Mouse (Mus musculus) CH12.LX (cell line): ENCODE data around the gene Gm20388. TPM values are rescaled to one million over a fixed set of nuclear protein-coding genes. Genes with fewer than 3 reads are reported as not detected.

Experiments used
- DNase-seq: peaks from one replicate; pipeline ENCODE4 v3.0.0-alpha.2; 2013; ENCODE audit errors: extremely low read depth
- H3K27ac ChIP-seq: 2 replicates; pipeline ENCODE4 v1.5.1; 2012; ENCODE audit warnings: low read depth, mild to moderate bottlenecking, control low read depth, moderate library complexity; ENCODE audit not compliant: insufficient read depth
- H3K27me3 ChIP-seq: replicated peaks from 2 replicates; pipeline ENCODE3; 2012; ENCODE audit warnings: inconsistent platforms
- H3K36me3 ChIP-seq, 2 experiments: replicated peaks in 1 of 2; 2 replicates each; pipeline versions ENCODE3 to v1.6.1; 2012; ENCODE audit warnings: inconsistent platforms in 1 of 2, low read length in 1 of 2, mild to moderate bottlenecking in 1 of 2, mixed read lengths in 1 of 2, moderate library complexity in 1 of 2; ENCODE audit not compliant: control insufficient read depth in 1 of 2, insufficient read depth in 1 of 2
- H3K4me1 ChIP-seq, 2 experiments: 2 replicates each; pipeline ENCODE4 v1.6.1; 2012; ENCODE audit warnings: inconsistent platforms in 1 of 2, moderate library complexity in 1 of 2; ENCODE audit not compliant: insufficient read depth in 2 of 2, control insufficient read depth in 1 of 2
- H3K4me2 ChIP-seq: 2 replicates; pipeline ENCODE4 v1.6.1; 2012; ENCODE audit warnings: low read depth, mild to moderate bottlenecking, control low read depth; ENCODE audit not compliant: poor library complexity, insufficient read depth, severe bottlenecking
- H3K4me3 ChIP-seq, 3 experiments: fragments of 150-350 bp in 1 of 3; sonication (generic) in 1 of 3; replicated peaks in 1 of 3; 2 replicates each; pipeline versions ENCODE3 to v1.5.1; 2011 to 2012; ENCODE audit warnings: low read depth in 2 of 3, low read length in 2 of 3, mild to moderate bottlenecking in 2 of 3, moderate library complexity in 2 of 3, control low read depth in 1 of 3, improper control_type of control experiment in 1 of 3, inconsistent platforms in 1 of 3, mixed read lengths in 1 of 3; ENCODE audit not compliant: poor library complexity in 1 of 3
- H3K79me2 ChIP-seq: replicated peaks from 2 replicates; pipeline ENCODE4 v1.6.1; 2012; ENCODE audit warnings: mild to moderate bottlenecking, moderate library complexity; ENCODE audit not compliant: control insufficient read depth, poor library complexity, insufficient read depth, severe bottlenecking; ENCODE audit errors: extremely low read depth
- H3K9ac ChIP-seq: 2 replicates; pipeline ENCODE4 v1.6.1; 2012; ENCODE audit warnings: low read depth, mild to moderate bottlenecking, control low read depth, moderate library complexity; ENCODE audit not compliant: insufficient read depth
- H3K9me3 ChIP-seq: replicated peaks from 2 replicates; pipeline ENCODE3; 2012; ENCODE audit warnings: low read length, inconsistent platforms, mixed read lengths
- BHLHE40 ChIP-seq: IDR thresholded peaks from 2 replicates; pipeline ENCODE4 v1.6.1; 2011; ENCODE audit warnings: mild to moderate bottlenecking, low read depth, low read length, improper control_type of control experiment
- CHD1 ChIP-seq: IDR thresholded peaks from 2 replicates; pipeline ENCODE4 v1.6.1; 2012; ENCODE audit warnings: low read depth, low read length, improper control_type of control experiment, inconsistent platforms
- E2F4 ChIP-seq: IDR thresholded peaks from 2 replicates; pipeline ENCODE4 v1.6.1; 2011; ENCODE audit warnings: low read depth, low read length, improper control_type of control experiment; ENCODE audit not compliant: insufficient replicate concordance
- ELF1 ChIP-seq: IDR thresholded peaks from 2 replicates; pipeline ENCODE4 v1.6.1; 2014; ENCODE audit warnings: low read depth, mild to moderate bottlenecking, inconsistent platforms, low read length, improper control_type of control experiment
- EP300 ChIP-seq: IDR thresholded peaks from 2 replicates; pipeline ENCODE4 v1.6.1; 2011; ENCODE audit warnings: low read length, improper control_type of control experiment
- ETS1 ChIP-seq: conservative IDR thresholded peaks from 2 replicates; pipeline ENCODE4 v1.6.1; 2012; ENCODE audit warnings: low read depth, mild to moderate bottlenecking, inconsistent platforms, low read length, improper control_type of control experiment, moderate library complexity
- JUND ChIP-seq: conservative IDR thresholded peaks from 2 replicates; pipeline ENCODE4 v1.6.1; 2011; ENCODE audit warnings: low read depth, low read length, improper control_type of control experiment
- MAFK ChIP-seq: IDR thresholded peaks from 2 replicates; pipeline ENCODE4 v1.6.1; 2011; ENCODE audit warnings: low read length, improper control_type of control experiment; ENCODE audit not compliant: insufficient replicate concordance
- MAX ChIP-seq: IDR thresholded peaks from 2 replicates; pipeline ENCODE4 v1.6.1; 2011; ENCODE audit warnings: low read length, improper control_type of control experiment
- MEF2A ChIP-seq: IDR thresholded peaks from 2 replicates; pipeline ENCODE4 v1.6.1; 2014; ENCODE audit warnings: low read depth, mild to moderate bottlenecking, inconsistent platforms, low read length, improper control_type of control experiment, borderline replicate concordance
- MXI1 ChIP-seq: IDR thresholded peaks from 2 replicates; pipeline ENCODE4 v1.6.1; 2011; ENCODE audit warnings: mild to moderate bottlenecking, low read depth, low read length, improper control_type of control experiment
- MYC ChIP-seq: IDR thresholded peaks from 2 replicates; pipeline ENCODE4 v1.6.1; 2011; ENCODE audit warnings: low read depth, mild to moderate bottlenecking, improper control_type of control experiment, low read length
- NELFE ChIP-seq: IDR thresholded peaks from 2 replicates; pipeline ENCODE4 v1.6.1; 2011; ENCODE audit warnings: low read depth, low read length, improper control_type of control experiment
- NRF1 ChIP-seq: IDR thresholded peaks from 2 replicates; pipeline ENCODE4 v1.6.1; 2014; ENCODE audit warnings: low read depth, mild to moderate bottlenecking, inconsistent platforms, low read length, improper control_type of control experiment, moderate library complexity
- POLR2AphosphoS2 ChIP-seq: IDR thresholded peaks from 2 replicates; pipeline ENCODE4 v1.6.1; 2011; ENCODE audit warnings: low read depth, low read length, improper control_type of control experiment
- RAD21 ChIP-seq: IDR thresholded peaks from 2 replicates; pipeline ENCODE4 v1.6.1; 2011; ENCODE audit warnings: low read depth, mild to moderate bottlenecking, low read length, improper control_type of control experiment, moderate library complexity
- SIN3A ChIP-seq: IDR thresholded peaks from 2 replicates; pipeline ENCODE4 v1.6.1; 2012; ENCODE audit warnings: low read length, improper control_type of control experiment, inconsistent platforms
- UBTF ChIP-seq: IDR thresholded peaks from 2 replicates; pipeline ENCODE4 v1.6.1; 2012; ENCODE audit warnings: low read depth, mild to moderate bottlenecking, inconsistent platforms, low read length, improper control_type of control experiment, moderate library complexity
- USF1 ChIP-seq: IDR thresholded peaks from 2 replicates; pipeline ENCODE4 v1.6.1; 2014; ENCODE audit warnings: low read depth, mild to moderate bottlenecking, inconsistent platforms, low read length, improper control_type of control experiment
- ZC3H11A ChIP-seq: IDR thresholded peaks from 2 replicates; pipeline ENCODE4 v1.6.1; 2012; ENCODE audit warnings: low read depth, mild to moderate bottlenecking, inconsistent platforms, low read length, improper control_type of control experiment
- ZNF384 ChIP-seq: IDR thresholded peaks from 2 replicates; pipeline ENCODE4 v1.6.1; 2012; ENCODE audit warnings: low read depth, low read length, improper control_type of control experiment, inconsistent platforms
- dilution Hi-C: fragments of 300-500 bp; cut with MboI; formaldehyde crosslinking; loops from 2 replicates; pipeline ENCODE4 v1.14.3; 2020; ENCODE audit warnings: low sequenced_read_pairs; ENCODE audit not compliant: extremely low pct_unique_long_range_greater_than_20kb, extremely low pct_ligation_motif_present
- in situ Hi-C: fragments of 300-500 bp; cut with MboI; formaldehyde crosslinking; loops from 3 replicates; pipeline ENCODE4 v1.14.3; 2019; ENCODE audit warnings: low sequenced_read_pairs, low pct_ligation_motif_present, low pct_unique_long_range_greater_than_20kb, mixed read lengths
- polyA plus RNA-seq: library from polyadenylated mRNA; unstranded; fragments of >175 nt; gene quantifications from 2 replicates; pipeline ENCODE4 v1.2.1, GENCODE M21; 2012; ENCODE audit warnings: low read depth; ENCODE audit not compliant: insufficient read length
- total RNA-seq, 2 experiments: library from RNA; depleted of rRNA; stranded (reverse); fragments of 300-350 nt in 1 of 2; fragments of >200 nt in 1 of 2; gene quantifications; 2 replicates each; pipeline ENCODE4 v1.2.3; 2012 to 2014

Gm20388 gene
- total and polyA plus RNA-seq, 3 experiments, result 14.8 to 26.3 (median 22.2) TPM

- Histone ChIP-seq H3K27ac (no peak overlapping the region), H3K4me3 (no peak overlapping the region)
- in situ Hi-C loops, result loop anchor here (5.0 kb wide), 1 partner anchor 44 kb away; the partner anchor contains the start of gene Zfpm1
Measured at GRCm38 (mm10) chr8:122326114-122326542, 2415.5 kb downstream of the Gm20388 start.

GRCm38 (mm10) chr8:122329072-122329471 is 2418.4 kb downstream of the Gm20388 start:
- in situ Hi-C loops (loop anchor here (5.0 kb wide), 1 partner anchor 47 kb away; the partner anchor contains the start of gene Zfpm1), dilution Hi-C loops (no loop called here)
- TF ChIP-seq USF1 (no peak), E2F4 (no peak), POLR2AphosphoS2 (no peak), JUND (no peak), EP300 (no peak), BHLHE40 (no peak), MAFK (no peak), SIN3A (no peak), ELF1 (no peak), MEF2A (no peak), ZNF384 (no peak), UBTF (no peak), MYC (no peak), MAX (no peak), MXI1 (no peak), RAD21 (no peak), NELFE (no peak), ETS1 (no peak)
- peaks cover 2 to 15% of the 10 kb centered on the region in 2 experiments; a peak in 2 of 4 replicates for H3K4me1 ChIP-seq
- H3K4me2 ChIP-seq, result no peak overlapping the region
- DNase-seq, result no peak
- H3K9me3 ChIP-seq, result no peaks in the 10 kb centered on the region
- no peak overlapping the region for H3K9ac ChIP-seq
- H3K27ac ChIP-seq, result no peak overlapping the region
- no peak overlapping the region for H3K4me3 ChIP-seq
- peaks cover 48 to 95% of the 10 kb centered on the region in 2 experiments for H3K36me3 ChIP-seq
- H3K79me2 ChIP-seq, result no peaks in the 10 kb centered on the region
- H3K27me3 ChIP-seq, result no peaks in the 10 kb centered on the region

More at GRCm38 (mm10) chr8:122326114-122326542, 2415.5 kb downstream of the Gm20388 start:
- no peak for DNase-seq
- Histone ChIP-seq H3K36me3 (peaks cover 39 to 97% of the 10 kb centered on the region in 2 experiments), H3K79me2 (no peaks in the 10 kb centered on the region), H3K9ac (no peak overlapping the region), H3K4me2 (no peak overlapping the region), H3K27me3 (no peaks in the 10 kb centered on the region), H3K4me1 (peaks cover 2 to 27% of the 10 kb centered on the region in 2 experiments; a peak in 2 of 4 replicates), H3K9me3 (no peaks in the 10 kb centered on the region)
- dilution Hi-C loops, result no loop called here
- TF ChIP-seq EP300, result no peak
- no peak for TF ChIP-seq BHLHE40
- no peak for TF ChIP-seq POLR2AphosphoS2
- no peak for TF ChIP-seq UBTF
- no peak for TF ChIP-seq CHD1
- no peak for TF ChIP-seq NRF1
- no peak for TF ChIP-seq ZC3H11A
- TF ChIP-seq ETS1, result no peak
